Mouse (Mus musculus) liver, postnatal 0 days (tissue): Measurements from ENCODE around the gene Ctsw. TPM values are rescaled to one million over a fixed set of nuclear protein-coding genes. Genes with fewer than 3 reads are reported as not detected.
A peak's percentile ranks its signal among the peaks of the same experiment; 100 is the strongest.

ENCODE experiments used
- ATAC-seq: fragments of 200-750 bp; cut with Nextera tagmentation; 2 replicates; pipeline ENCODE4 v1.8.0; 2017; ENCODE audit warnings: mild to moderate bottlenecking, moderate library complexity
- DNase-seq: peaks from one replicate; pipeline ENCODE4 v3.0.0-alpha.2; 2016
- H3K27ac ChIP-seq: fragments of 300-500 bp; sonication (generic); 2 replicates; pipeline ENCODE4 v1.5.1; 2014; ENCODE audit warnings: antibody characterized with exemption, moderate library complexity, mild to moderate bottlenecking, low read depth
- H3K27me3 ChIP-seq: fragments of 300-500 bp; sonication (generic); 2 replicates; pipeline ENCODE4 v1.6.1; 2014; ENCODE audit warnings: low read length, control low read depth, mixed read lengths; ENCODE audit not compliant: insufficient read depth
- H3K36me3 ChIP-seq: fragments of 300-500 bp; sonication (generic); replicated peaks from 2 replicates; pipeline ENCODE4 v1.6.1; 2014; ENCODE audit warnings: mild to moderate bottlenecking, control low read depth, low read length, moderate library complexity, mixed read lengths; ENCODE audit not compliant: insufficient read depth
- H3K4me1 ChIP-seq: fragments of 300-500 bp; sonication (generic); 2 replicates; pipeline ENCODE4 v1.6.1; 2014; ENCODE audit warnings: antibody characterized with exemption, mild to moderate bottlenecking, control low read depth; ENCODE audit not compliant: insufficient read depth
- H3K4me2 ChIP-seq: fragments of 300-500 bp; sonication (generic); 2 replicates; pipeline ENCODE4 v1.6.1; 2014; ENCODE audit warnings: low read depth, mild to moderate bottlenecking, low read length, moderate library complexity, mixed read lengths
- H3K4me3 ChIP-seq: fragments of 300-500 bp; sonication (generic); 2 replicates; pipeline ENCODE4 v1.5.1; 2014; ENCODE audit warnings: low read depth, low read length
- H3K9ac ChIP-seq: fragments of 300-500 bp; sonication (generic); replicated peaks from 2 replicates; pipeline ENCODE4 v1.6.1; 2014; ENCODE audit warnings: mild to moderate bottlenecking, moderate library complexity
- H3K9me3 ChIP-seq: fragments of 300-500 bp; sonication (generic); 2 replicates; pipeline ENCODE4 v1.6.1; 2016; ENCODE audit warnings: mild to moderate bottlenecking, control low read depth, low read length, mixed read lengths
- CTCF ChIP-seq: sonication (generic); IDR thresholded peaks from 2 replicates; pipeline ENCODE4 v1.5.1; 2016; ENCODE audit warnings: antibody characterized with exemption, low read depth
- EP300 ChIP-seq: IDR thresholded peaks from 2 replicates; pipeline ENCODE4 v1.6.1; 2016; ENCODE audit warnings: antibody characterized with exemption, low read depth, mild to moderate bottlenecking
- WGBS: fragments of 180-500 bp; shearing (Covaris S2); extraction: QIAGEN DNeasy Blood & Tissue Kit; methylation state at CpG from one replicate; pipeline ENCODE4 v1.1.7; 2014; ENCODE audit not compliant: insufficient replicate concordance; 5-methylcytosine and 5-hydroxymethylcytosine counted together
- polyA plus RNA-seq: library from polyadenylated mRNA; unstranded; fragments of >200 nt; fragmentation: Nextera tagmentation; extraction: Ambion mirVana; gene quantifications from 2 replicates; pipeline ENCODE4 v1.2.1, GENCODE M21; 2015

The Ctsw gene
- polyA plus RNA-seq, 1 experiment from 2014 or later = 1.9 TPM

GRCm38 (mm10) chr19:5424092-5424781 lies 44.1 kb downstream of the Ctsw start:
- peak overlapping the region; percentile 97 for H3K4me2 ChIP-seq
- H3K4me1 ChIP-seq = peaks cover 22% of the 10 kb centered on the region
- peak overlapping the region; percentile 92 for H3K27ac ChIP-seq
- peak; percentile 70 for ATAC-seq
- peaks cover 31% of the 10 kb centered on the region for H3K36me3 ChIP-seq
- peak overlapping the region; percentile 93 for H3K4me3 ChIP-seq
- H3K9me3 ChIP-seq = no peaks in the 10 kb centered on the region
- 2% methylated on average over 31 of the region's 48 CpGs for WGBS
- H3K27me3 ChIP-seq = no peaks in the 10 kb centered on the region
- peak; percentile 81 for DNase-seq
- peak overlapping the region; percentile 94 for H3K9ac ChIP-seq
- TF ChIP-seq CTCF (no peak), EP300 (no peak)

- no peak for DNase-seq
- TF ChIP-seq EP300 (no peak), CTCF (no peak)
- 56% methylated on average over 12 of the region's 12 CpGs for WGBS
- ATAC-seq = no peak
- Histone ChIP-seq H3K4me3 (peak overlapping the region; percentile 93), H3K9ac (peak overlapping the region; percentile 94), H3K27me3 (no peaks in the 10 kb centered on the region), H3K36me3 (peaks cover 31% of the 10 kb centered on the region), H3K9me3 (no peaks in the 10 kb centered on the region), H3K4me1 (peaks cover 22% of the 10 kb centered on the region), H3K4me2 (peak overlapping the region; percentile 97), H3K27ac (peak overlapping the region; percentile 92)
Observed at GRCm38 (mm10) chr19:5423561-5423960, 44.7 kb downstream of the Ctsw start.

- Histone ChIP-seq H3K9ac (peak overlapping the region; percentile 94; the same call in 1 of the 2 replicates), H3K4me1 (peaks cover 22% of the 10 kb centered on the region), H3K27ac (no peak overlapping the region), H3K4me3 (no peak overlapping the region), H3K9me3 (no peaks in the 10 kb centered on the region), H3K4me2 (no peak overlapping the region; the same call in 1 of the 2 replicates), H3K27me3 (no peaks in the 10 kb centered on the region), H3K36me3 (peaks cover 31% of the 10 kb centered on the region)
- no peak for DNase-seq
- 84% methylated on average over 9 of the region's 9 CpGs for WGBS
- no peak for TF ChIP-seq CTCF
- no peak for TF ChIP-seq EP300
- ATAC-seq = no peak
Observed at GRCm38 (mm10) chr19:5422895-5423443, 45.3 kb downstream of the Ctsw start.

GRCm38 (mm10) chr19:5422267-5422666 lies 46.0 kb downstream of the Ctsw start:
- H3K36me3 ChIP-seq = peaks cover 38% of the 10 kb centered on the region
- H3K9ac ChIP-seq = no peak overlapping the region
- no peaks in the 10 kb centered on the region for H3K9me3 ChIP-seq
- WGBS = 88% methylated on average over 10 of the region's 10 CpGs
- peaks cover 22% of the 10 kb centered on the region for H3K4me1 ChIP-seq
- DNase-seq = no peak
- no peak overlapping the region for H3K4me3 ChIP-seq
- no peak overlapping the region for H3K4me2 ChIP-seq
- no peak for TF ChIP-seq EP300
- TF ChIP-seq CTCF = no peak
- ATAC-seq = no peak
- no peaks in the 10 kb centered on the region for H3K27me3 ChIP-seq
- H3K27ac ChIP-seq = no peak overlapping the region

- Histone ChIP-seq H3K9ac (no peak overlapping the region), H3K36me3 (peaks cover 37% of the 10 kb centered on the region), H3K27ac (no peak overlapping the region), H3K27me3 (no peaks in the 10 kb centered on the region), H3K9me3 (no peaks in the 10 kb centered on the region), H3K4me1 (peaks cover 19% of the 10 kb centered on the region), H3K4me3 (no peak overlapping the region), H3K4me2 (no peak overlapping the region)
- ATAC-seq = no peak
- no peak for DNase-seq
- TF ChIP-seq EP300 (no peak), CTCF (no peak)
- WGBS = 83% methylated on average over 5 of the region's 5 CpGs
Observed at GRCm38 (mm10) chr19:5421784-5422183, 46.5 kb downstream of the Ctsw start.

- Histone ChIP-seq H3K9me3 (no peaks in the 10 kb centered on the region), H3K4me1 (peaks cover 11% of the 10 kb centered on the region), H3K27me3 (no peaks in the 10 kb centered on the region), H3K4me2 (no peak overlapping the region), H3K4me3 (no peak overlapping the region), H3K27ac (no peak overlapping the region), H3K36me3 (peaks cover 31% of the 10 kb centered on the region), H3K9ac (no peak overlapping the region)
- 78% methylated on average over 6 of the region's 6 CpGs for WGBS
- TF ChIP-seq CTCF (no peak), EP300 (no peak)
- ATAC-seq (no peak), DNase-seq (no peak)
Observed at GRCm38 (mm10) chr19:5420579-5420978, 47.7 kb downstream of the Ctsw start.
